Mouse (Mus musculus): ENCODE measurements around the gene Dstyk.

Gene Dstyk

DNA sequence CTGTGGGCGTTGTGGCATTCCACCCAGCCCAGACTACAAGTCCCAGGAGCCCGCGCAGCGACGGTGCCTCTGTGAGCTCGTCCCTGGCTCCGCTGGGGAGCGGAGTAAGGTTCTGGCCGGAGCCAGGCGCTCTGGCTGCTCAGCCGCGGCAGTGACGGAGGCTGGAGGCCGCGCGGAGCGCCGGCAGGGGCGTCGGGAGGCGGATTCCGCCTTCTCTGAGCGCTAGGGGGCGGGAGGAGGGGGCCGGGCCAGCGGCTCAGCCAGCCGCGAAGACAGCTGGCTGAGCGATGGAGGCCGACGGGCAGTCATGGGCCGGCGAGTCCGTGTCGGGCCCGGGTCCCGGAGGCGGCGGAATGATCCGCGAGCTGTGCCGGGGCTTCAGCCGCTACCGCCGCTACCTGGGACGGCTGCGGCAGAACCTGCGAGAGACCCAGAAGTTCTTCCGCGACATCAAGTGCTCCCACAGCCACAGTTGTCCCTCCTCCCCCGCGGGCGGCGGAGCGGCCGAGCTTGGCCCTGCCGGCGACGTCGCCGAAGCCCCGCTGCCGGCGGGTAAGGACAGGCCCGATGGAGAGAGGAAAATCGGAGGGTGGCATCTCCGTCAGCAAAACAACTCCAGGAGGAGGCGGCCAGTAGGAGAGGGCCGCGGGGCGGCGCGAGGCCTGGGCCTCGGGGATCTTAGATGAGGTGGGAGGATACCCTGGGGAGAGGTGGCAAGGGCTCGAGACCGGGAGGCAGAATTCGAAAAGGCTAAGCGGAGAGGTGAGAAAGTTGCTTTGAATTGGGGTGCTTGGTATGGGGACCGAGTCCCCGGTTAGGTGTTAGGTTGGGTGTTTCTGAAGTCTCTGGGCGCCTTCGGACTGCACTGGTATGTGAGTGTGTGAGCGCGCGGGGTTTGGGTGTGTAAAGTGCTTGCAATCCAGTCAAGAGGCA lies at the start of gene Dstyk:
Gene Dstyk (plus strand): TSS at position 237 of the 933 bp plus-strand sequence.
- peak; percentile 95 to 98 for DNase-seq

GRCm38 (mm10) chr1:132367692-132368506 lies 49.5 kb upstream of the Dstyk start:
- peak; percentile 89 to 95 for DNase-seq

GRCm38 (mm10) chr1:132370681-132371173 lies 46.6 kb upstream of the Dstyk start:
- DNase-seq: no peak

DNA sequence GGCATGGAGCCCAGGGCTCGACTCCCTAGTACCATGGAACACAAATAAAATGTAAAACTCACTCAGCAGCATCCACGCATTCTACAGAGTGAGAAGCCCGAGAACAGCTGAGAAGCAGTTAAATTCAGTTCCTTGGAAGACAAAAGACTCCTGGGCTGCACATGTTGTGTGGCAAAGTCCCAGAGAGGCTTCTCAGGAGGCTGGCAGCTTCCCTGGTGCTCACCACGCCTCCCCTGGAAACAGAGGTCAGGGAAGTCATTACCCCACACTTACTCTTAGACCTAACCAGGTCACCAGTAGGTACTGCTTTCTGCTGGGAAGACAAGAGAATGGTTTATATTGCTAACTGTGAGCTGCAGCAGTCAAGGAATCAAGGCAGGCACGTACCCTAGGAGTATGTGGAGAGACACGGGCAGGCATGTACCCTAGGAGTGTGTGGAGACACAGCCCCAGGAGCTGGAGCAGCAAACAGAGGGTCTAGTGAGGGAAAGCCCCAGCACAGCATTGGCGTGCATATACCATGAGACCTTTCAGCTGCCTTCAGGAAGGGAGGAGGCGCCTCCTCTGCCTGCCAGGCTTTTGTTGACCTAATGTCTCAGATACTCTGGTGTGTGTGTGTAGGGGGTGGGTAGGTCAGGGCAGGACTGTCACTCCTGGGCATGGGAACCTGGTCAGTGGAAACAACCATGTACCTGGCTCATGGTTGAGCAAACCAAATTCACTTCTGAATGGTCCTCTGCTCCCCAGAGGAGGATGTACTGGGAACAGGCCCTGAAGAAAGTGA lies 45.9 kb upstream of the Dstyk start:
- DNase-seq: peak; percentile 38 to 77

DNA sequence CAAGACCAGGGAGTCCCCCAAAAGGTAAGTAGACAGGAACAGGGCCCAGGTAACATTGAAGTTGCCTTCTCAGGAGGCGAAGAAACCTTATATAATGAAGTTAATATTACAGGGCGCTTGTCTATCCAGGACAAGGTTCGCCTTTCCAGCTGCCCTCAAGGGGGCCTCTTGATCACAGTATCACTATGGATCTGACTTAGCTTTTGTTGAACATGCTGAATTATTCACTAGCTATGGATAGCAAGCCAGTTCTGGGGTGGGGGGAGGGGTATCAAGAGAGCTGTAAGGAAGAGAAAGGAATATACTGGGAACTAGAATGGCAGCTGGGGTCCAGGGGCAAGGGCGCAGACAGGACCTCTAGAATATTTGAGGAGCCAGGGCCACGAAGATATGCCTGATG lies 45.0 kb upstream of the Dstyk start:
- no peak for DNase-seq

- peak in 1 of 2 experiments; percentile 84 for DNase-seq
These were observed 44.3 kb upstream of the Dstyk start for GRCm38 (mm10) chr1:132372896-132373534.

- peak; percentile 89 to 94 for DNase-seq
These were observed 43.0 kb upstream of the Dstyk start for GRCm38 (mm10) chr1:132374140-132374872.

- no peak for DNase-seq
These were observed 42.5 kb upstream of the Dstyk start for GRCm38 (mm10) chr1:132374873-132375244.

- DNase-seq: no peak
These were observed 42.1 kb upstream of the Dstyk start for GRCm38 (mm10) chr1:132375256-132375655.

DNA sequence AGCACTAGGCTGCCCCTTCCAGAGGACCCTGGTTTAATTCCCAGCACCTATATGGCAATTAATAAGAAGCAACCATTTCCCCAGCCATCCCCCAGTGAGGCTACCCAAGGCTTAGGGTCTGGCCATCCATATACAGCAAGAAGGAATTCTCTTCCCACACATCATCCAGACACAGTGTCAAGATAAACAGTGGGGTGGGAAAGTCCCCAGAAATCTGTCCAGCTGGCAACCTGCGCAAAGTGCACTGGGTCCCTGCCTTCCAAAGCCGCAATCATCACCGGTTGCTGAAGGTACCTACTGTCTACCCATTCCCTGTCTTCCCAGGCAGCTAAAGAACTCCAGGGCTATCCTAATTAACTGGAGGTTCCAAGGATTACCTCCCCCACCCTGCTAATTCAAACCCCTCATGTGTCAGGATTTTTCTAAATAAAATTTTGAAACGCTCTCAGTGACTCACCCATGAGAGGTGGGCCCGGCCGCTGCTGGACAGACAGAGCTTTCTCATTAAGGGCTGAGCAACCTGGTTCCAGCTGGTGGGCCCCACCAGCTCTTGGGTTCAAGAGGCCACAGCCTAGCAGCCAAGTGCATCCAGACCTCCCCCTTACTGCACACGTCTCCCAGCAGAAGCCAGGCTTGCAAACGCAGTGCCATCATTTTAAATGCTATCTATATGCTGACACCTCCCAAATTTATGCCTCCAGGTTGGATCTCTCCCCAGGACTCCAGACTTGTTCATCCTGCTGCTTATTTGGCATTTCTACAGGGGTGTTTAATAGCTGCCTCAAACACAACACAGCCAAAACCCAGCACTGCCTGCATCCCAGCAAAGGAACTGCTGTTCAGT lies 40.9 kb upstream of the Dstyk start:
- no peak for DNase-seq

DNA sequence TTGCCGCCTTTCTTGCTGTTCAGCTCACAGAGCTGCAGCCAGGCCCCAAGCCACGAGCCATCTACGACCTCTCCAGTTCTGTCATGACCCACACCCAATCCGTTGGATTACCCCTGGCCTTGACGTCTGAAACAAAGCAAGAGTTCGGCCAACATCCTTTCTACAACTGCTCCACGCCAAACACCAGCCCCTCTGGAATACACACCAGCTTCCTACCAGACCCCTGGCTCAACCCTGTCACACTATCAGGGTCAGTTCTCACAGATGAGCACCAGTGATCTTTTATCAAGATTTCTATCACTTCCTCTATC lies 40.3 kb upstream of the Dstyk start:
- peak in 1 of 2 experiments; percentile 70 for DNase-seq

GRCm38 (mm10) chr1:132377811-132378210 lies 39.5 kb upstream of the Dstyk start:
- peak in 1 of 2 experiments; percentile 24 for DNase-seq

- no peak for DNase-seq
These were observed 36.7 kb upstream of the Dstyk start for GRCm38 (mm10) chr1:132380550-132381100.

DNA sequence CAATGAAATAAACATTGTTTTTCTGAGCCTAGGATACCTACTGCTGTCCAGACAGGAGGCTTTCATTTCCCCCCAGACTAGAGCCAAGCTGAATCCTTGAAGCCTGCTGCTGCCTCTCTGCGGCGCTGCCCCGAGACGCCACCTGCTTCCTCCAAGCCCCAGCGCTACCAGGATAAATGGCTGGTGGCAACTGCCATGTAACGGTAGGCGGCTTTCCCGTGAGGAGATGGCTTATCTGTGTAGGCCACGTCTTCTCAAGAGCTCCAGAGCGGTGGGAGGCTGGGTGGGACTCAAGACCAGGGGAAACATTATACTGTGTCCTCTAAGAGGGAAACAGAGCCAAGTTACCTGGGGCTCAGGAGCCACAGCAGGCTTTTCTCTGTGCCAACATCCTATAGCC lies 35.4 kb upstream of the Dstyk start:
- DNase-seq: peak in 1 of 2 experiments; percentile 37

DNA sequence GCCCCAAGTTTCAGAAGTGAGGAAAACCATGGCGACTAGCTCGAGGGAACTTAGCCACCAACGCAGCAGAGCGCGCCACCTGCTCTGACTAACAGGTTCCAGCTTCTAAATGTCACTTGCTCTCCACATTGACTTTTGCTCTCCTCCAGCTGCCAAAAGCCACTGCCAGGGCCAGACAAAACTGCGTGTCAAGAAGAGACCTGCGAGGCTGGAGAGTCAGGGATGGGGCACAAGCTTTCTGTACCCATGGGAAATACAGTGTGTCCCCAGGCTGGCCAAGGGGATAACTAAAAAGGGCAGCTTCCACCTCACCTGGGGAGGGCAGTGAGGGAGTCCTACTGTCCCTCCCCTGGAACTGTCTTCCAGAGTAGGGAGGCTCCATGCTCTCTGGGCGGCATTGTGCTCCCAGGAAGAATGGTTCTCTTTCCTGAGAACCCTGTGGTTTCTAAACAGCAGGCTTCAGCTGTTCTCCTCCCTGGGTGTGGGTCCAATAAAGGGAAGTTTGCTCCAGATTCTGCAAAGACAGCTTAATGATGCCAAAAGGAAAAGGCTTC lies 33.3 kb upstream of the Dstyk start:
- peak in 1 of 2 experiments; percentile 25 for DNase-seq

DNA sequence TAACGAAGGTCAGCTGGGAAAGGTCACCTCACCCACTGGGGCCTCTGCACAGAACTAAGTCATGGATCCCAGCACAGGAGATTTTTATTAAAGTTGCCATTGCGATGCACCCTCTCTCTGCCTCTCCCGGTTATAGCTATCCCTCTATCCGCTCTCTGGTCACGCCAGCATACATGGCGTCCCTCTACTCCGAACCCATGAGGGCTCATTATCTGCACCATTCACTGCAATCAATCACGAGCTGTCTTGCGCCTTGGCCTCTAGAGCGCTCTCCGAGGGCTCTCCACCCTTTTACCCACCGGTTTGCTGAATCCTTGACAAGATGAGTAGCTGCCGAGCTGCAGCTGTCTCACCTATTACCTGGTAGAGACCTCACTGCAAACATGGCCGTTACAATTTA lies 32.1 kb upstream of the Dstyk start:
- DNase-seq: no peak

- DNase-seq: peak in 1 of 2 experiments; percentile 23
These were observed 31.6 kb upstream of the Dstyk start for GRCm38 (mm10) chr1:132385711-132386110.

DNA sequence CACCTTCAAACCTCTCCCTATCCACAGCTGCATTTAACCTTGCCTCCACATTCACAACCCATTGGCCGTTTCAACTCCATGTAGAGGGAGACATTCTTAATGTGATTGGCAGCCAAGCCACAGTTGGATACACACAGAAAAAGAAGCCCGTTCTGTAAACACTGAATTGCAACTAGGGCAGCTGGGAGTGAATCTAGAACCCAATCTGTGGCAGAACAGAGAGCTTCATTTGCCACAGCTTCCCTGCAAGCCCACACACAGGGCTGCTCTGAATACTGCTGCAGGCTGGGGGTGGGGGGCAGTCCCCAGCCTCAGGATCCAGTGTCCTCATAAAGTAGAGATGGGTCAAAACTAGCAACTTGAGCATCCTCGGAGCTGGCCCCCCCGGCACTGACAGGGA lies 31.1 kb upstream of the Dstyk start:
- DNase-seq: no peak

- DNase-seq: no peak
These were observed 29.4 kb upstream of the Dstyk start for GRCm38 (mm10) chr1:132387943-132388342.

All from kidney, postnatal 25 days (tissue).